Mouse (Mus musculus): ENCODE data around the gene Dock3.
"Not testable (repeated sequence)": the region's sequence is repeated elsewhere in the genome, so short reads cannot be mapped to it uniquely, and the experiment has no call there.

Gene Dock3

GRCm38 (mm10) chr9:107259571-107259970 is 27.9 kb upstream of the Dock3 start:
- DNase-seq (ENCODE audit: low read depth, low spot score): no peak

DNA sequence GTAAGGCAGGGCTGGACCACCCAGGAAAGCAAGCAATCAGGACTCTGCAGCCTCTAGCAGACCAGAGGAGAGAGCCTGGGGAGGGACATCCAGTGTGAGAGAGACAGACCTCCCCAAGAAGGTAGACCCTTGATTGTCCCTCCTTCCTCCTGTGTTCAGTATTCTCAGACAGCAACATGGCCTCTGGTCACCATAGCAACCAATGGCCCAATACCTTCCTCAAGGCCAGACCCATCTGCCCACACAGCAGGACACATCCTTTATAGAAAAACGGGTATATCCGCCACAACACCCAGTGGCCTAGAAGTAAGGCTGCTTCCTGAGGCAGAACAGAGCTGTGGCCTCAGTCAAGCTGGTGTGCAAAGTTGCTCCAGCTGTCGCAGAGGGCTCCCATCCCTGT is 23.9 kb upstream of the Dock3 start:
- DNase-seq (ENCODE audit: low read depth, low spot score): no peak

GRCm38 (mm10) chr9:107254925-107255324 is 23.2 kb upstream of the Dock3 start:
- no peak for DNase-seq (ENCODE audit: low read depth, low spot score)

GRCm38 (mm10) chr9:107254476-107254875 is 22.8 kb upstream of the Dock3 start:
- no peak for DNase-seq (ENCODE audit: low read depth, low spot score)

GRCm38 (mm10) chr9:107252164-107252563 is 20.5 kb upstream of the Dock3 start:
- no peak for DNase-seq (ENCODE audit: low read depth, low spot score)

DNA sequence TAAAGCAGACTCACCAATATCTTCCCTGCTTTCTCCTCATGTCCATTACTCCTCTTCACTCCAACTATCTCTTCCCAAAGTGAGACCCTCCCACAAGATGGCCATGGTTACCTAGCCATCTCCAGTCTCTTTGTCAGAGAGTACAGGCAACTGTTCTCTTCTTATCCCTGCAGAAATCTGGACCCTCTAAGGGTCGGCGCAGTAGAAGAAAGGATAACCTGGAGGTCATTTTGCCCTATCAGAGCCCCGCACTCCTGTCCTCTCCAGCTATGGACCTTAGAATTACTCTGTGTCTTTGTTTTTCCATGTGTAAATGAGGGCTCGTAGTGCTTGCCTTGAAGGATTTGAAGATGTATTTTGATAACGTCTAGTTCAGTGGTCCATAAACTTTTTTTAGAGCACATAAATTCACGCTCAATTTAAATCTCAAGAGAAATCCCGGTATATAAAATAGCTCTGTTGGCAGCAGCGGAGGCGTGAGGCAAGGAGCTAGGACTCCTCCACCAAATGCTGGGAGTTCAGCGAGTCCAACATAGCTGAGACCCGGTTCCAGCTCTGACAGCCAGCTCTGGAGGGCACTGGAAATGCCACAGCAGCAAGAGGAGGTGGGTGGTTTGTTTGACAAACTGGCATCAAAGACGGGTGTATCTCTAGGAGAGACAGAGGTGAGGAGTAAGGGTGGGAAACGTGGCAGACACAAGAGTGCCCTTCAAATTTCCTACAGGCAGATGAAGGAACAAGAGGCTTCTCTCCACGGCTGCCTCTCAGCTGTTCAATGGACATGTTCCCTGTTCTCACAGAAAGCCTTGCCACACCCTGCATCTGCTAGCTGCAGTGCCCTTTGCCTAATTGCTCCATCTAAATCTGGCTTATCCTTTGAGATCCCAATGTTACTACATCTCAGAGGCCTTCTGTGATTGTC is 19.0 kb upstream of the Dock3 start:
- DNase-seq (ENCODE audit: low read depth, low spot score): no peak

DNA sequence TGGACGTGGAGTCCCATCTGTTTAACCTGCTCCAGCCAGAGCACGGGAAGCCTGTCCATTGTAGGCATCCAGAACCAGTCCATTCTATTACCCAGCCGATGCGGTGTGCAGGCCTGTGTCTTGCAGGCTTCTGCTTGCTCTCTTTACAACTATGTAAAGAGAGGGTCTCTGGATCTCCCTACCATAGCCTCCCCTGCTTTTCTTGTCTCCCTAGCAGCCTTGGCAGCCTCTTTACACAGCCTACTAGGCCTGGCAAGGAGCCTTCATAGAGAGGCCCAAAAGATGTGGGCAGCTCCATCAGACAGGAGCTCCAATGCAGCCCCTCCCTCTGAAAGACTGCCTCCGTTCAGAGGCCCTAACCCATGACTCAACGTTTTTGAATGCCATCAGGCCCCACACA is 17.4 kb upstream of the Dock3 start:
- no peak for DNase-seq (ENCODE audit: low read depth, low spot score)

GRCm38 (mm10) chr9:107246170-107246569 is 14.5 kb upstream of the Dock3 start:
- DNase-seq (ENCODE audit: low read depth, low spot score): no peak

- DNase-seq (ENCODE audit: low read depth, low spot score): no peak
Measured at GRCm38 (mm10) chr9:107245311-107245710, 13.6 kb upstream of the Dock3 start.

GRCm38 (mm10) chr9:107236151-107236550 is 4.4 kb upstream of the Dock3 start:
- no peak for DNase-seq (ENCODE audit: low read depth, low spot score)

DNA sequence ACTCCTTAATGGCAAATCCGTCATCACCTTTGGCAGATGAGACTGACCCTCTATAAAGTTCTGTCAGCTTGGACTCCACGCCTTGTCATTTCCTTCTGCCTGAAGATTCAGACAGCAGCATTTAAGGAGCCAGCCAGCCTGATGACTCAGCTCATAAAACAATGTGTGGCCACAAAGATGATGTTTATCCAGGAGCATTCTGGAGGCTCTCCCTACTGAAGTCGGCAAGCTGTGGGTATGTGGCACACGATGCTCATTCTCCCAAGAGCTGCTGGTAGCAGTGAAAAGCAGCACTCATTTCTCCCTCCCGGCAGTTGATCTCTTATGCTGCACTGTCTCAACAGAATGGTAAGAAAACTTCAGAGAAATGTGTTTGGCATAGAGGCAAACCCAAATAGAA is 3.6 kb upstream of the Dock3 start:
- no peak for DNase-seq (ENCODE audit: low read depth, low spot score)

GRCm38 (mm10) chr9:107232140-107232539 is 431 bp upstream of the Dock3 start:
- DNase-seq (ENCODE audit: low read depth, low spot score): no peak

GRCm38 (mm10) chr9:107230991-107231538 is 644 bp downstream of the Dock3 start:
- DNase-seq (ENCODE audit: low read depth, low spot score): no peak

DNA sequence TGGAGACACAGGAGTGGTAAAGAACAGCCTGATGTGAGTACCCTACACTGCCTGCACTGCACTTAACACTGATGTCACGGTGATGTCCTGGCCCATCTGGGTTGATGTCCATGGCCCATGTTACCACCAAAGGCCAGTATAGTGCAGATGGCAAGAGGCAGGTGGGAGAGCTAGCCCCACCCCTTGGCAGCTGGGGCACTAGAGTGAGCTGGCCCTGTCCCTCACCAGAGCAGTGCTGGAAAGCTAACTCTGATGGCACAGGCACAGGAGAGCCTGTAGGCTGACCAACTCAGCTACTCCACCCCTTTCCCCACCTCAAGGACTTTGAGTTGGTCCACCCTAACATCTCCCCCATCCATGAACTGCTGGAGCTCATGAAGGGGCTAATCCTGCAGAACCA is 7.1 kb downstream of the Dock3 start:
- DNase-seq (ENCODE audit: low read depth, low spot score): no peak

- DNase-seq (ENCODE audit: low read depth, low spot score): not testable (repeated sequence)
Measured at GRCm38 (mm10) chr9:107174831-107175230, 56.9 kb downstream of the Dock3 start.

GRCm38 (mm10) chr9:107165792-107166191 is 65.9 kb downstream of the Dock3 start:
- no peak for DNase-seq (ENCODE audit: low read depth, low spot score)

DNA sequence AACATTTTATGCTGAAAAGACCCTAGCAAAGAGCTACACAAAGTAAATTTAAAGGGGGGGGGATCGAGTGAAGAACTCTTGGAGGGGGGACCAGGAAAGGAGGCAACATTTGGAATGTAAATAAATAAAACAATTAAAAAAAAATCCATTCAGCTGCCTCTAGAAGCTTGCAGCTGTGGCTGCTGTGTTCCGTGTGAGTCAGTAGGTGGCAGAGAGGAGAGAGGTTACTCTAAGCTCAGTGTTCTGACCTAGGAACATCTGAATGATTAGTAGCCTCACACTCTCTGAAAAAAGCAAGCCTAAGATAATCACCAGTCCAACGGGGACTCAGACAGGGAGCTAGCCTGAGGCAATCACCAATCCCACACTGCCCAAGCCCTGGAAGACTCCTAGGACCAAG is 66.9 kb downstream of the Dock3 start:
- no peak for DNase-seq (ENCODE audit: low read depth, low spot score)

- not testable (repeated sequence) for DNase-seq (ENCODE audit: low read depth, low spot score)
Measured at GRCm38 (mm10) chr9:107156388-107156787, 75.3 kb downstream of the Dock3 start.

DNA sequence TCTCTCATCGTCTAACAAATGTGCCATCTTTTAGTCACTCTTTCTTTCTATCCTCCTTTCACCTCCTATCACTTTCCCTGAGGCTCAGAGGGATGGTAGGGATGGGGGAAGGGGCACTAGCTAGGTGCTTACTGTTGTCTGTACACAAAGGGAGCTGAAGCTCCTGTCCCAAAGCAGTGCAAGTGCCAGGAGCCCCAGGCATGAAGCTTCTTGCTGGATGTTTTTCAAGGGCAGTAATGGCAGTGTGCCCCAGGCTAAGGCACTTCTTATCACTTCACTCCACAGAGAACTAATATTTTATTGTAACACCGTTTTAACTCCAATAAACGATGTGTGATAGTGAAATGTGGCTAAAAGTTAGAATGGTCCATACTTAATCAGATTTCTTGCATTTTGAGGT is 118.9 kb downstream of the Dock3 start:
- DNase-seq (ENCODE audit: low read depth, low spot score): no peak

DNA sequence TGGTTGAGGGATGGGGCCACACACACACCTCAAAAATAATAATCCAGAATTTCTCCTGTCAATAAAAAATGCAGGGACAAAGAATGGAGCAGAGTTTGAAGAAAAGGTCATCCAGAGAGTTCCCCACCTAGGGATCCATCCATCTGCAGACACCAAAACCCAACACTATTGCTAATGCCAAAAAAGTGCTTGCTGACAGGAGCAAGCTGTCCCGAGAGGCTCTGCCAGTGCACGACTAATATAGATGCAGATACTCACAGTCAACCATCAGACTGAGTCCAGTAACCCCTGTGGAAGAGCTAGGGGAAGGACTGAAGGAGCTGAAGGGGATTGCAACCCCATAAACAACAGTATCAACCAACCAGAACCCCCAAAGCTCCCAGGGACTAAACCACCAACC is 119.7 kb downstream of the Dock3 start:
- no peak for DNase-seq (ENCODE audit: low read depth, low spot score)

GRCm38 (mm10) chr9:107099487-107099886 is 132.2 kb downstream of the Dock3 start:
- DNase-seq (ENCODE audit: low read depth, low spot score): no peak

DNA sequence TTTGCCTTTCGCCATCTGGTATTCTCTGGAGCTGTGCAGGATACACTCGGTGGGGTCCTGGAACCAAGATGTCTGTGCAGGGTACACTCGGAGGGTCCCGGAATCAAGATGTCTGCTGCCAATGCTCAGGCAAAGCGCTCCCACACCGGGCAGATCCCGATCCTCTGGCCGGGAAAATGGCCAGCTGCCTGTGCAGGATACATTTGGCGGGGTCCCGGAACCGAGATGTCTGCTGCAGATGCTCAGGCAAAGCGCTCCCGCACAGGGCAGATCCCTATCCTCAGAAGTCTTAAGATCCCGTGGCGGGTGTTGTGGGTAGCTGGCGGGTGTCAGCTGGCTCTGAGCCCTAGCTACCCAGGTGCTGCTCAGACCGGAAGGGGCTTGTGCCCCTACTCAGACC is 142.3 kb downstream of the Dock3 start:
- DNase-seq (ENCODE audit: low read depth, low spot score): not testable (repeated sequence)

GRCm38 (mm10) chr9:107087531-107087930 is 144.2 kb downstream of the Dock3 start:
- DNase-seq (ENCODE audit: low read depth, low spot score): no peak

Measured in c-Kit-negative CD71-positive TER-119-positive erythroid progenitor cells, embryonic 14.5 days (primary cell).